Mouse (Mus musculus): ENCODE data around the gene Capn15.

DNA sequence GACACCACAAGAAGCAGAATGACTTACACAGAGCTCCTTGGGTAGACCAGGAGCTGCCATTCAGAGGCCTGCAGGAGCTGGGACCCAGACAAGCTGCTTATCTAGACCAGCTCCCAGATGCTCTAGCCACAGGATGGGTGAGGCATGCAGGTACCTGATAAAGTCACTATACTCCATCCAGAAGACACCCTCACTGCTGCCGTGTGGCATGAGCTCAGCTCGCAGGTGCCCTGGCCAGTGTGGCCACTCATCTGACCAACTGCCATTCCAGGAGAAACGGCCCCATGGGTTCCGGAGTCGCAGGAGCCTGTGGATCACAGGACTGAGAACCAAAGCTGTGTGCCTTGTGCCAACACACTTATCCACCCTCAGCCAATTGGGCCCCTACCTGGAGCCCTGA is 24.0 kb downstream of the Capn15 start:
- no peak for TF ChIP-seq CTCF (IDR thresholded peaks at IDR 0.05 in 2 of 3, conservative IDR thresholded peaks at IDR 0.05 in 1 of 3; ENCODE audit: control insufficient read depth in 1 of 3, insufficient read depth in 1 of 3, low read depth in 2 of 3, low read length in 3 of 3, poor library complexity in 1 of 3, severe bottlenecking in 1 of 3)
- TF ChIP-seq JUND (IDR thresholded peaks at IDR 0.05; ENCODE audit: low read depth, low read length) = no peak
- TF ChIP-seq UBTF (IDR thresholded peaks at IDR 0.05; ENCODE audit: borderline replicate concordance, insufficient read depth, low read depth, low read length) = no peak
- TF ChIP-seq KAT2A (conservative IDR thresholded peaks at IDR 0.05; ENCODE audit: low read depth, low read length) = no peak
- peak; percentile 82 for TF ChIP-seq ETS1 (IDR thresholded peaks at IDR 0.05; ENCODE audit: low read depth, low read length)
- TF ChIP-seq ZMIZ1 (IDR thresholded peaks at IDR 0.05; ENCODE audit: low read depth, low read length) = no peak
- TF ChIP-seq POLR2A (IDR thresholded peaks at IDR 0.05; ENCODE audit: control insufficient read depth in 1 of 2, insufficient read depth in 1 of 2, low read depth in 1 of 2, low read length in 2 of 2, poor library complexity in 1 of 2) = no peak
- no peak for TF ChIP-seq MAZ (IDR thresholded peaks at IDR 0.05; ENCODE audit: low read depth, low read length)
- TF ChIP-seq NRF1 (IDR thresholded peaks at IDR 0.05; ENCODE audit: insufficient read depth, low read depth, low read length, poor library complexity, severe bottlenecking) = no peak

Data from MEL (cell line).